Mouse (Mus musculus) adrenal gland (tissue): ENCODE results near the gene Tmbim6.

Source experiments
- intact Hi-C: fragments of 180-260 bp; cut with DNase I; formaldehyde crosslinking; loops from one replicate; pipeline ENCODE4 v1.15.1; 2025
- long read RNA-seq, 2 experiments: library from polyadenylated mRNA; unstranded; transcript quantifications; one replicate each; pipeline ENCODE4 v2.0.0; 2020; ENCODE audit warnings: borderline replicate concordance in 1 of 2; ENCODE audit not compliant: insufficient replicate concordance in 1 of 2

Gene Tmbim6
- long read RNA-seq, experiment 1, transcript Tmbim6-202 (10 exons, 944 nt), result minor isoform, 5 of 158 reads
- long read RNA-seq, experiment 1, transcript Tmbim6-201 (10 exons, 2,452 nt), result major isoform, 105 of 158 reads
- long read RNA-seq, experiment 1, partial matches to known transcripts, result 24 of 158 reads
- long read RNA-seq, experiment 1, other reads (novel, unspliced or antisense), result 22 of 158 reads
- long read RNA-seq, experiment 2, transcript Tmbim6-201 (10 exons, 2,452 nt), result major isoform, 84 of 117 reads
- long read RNA-seq, experiment 2, partial matches to known transcripts, result 13 of 117 reads
- long read RNA-seq, experiment 2, other reads (novel, unspliced or antisense), result 15 of 117 reads

DNA sequence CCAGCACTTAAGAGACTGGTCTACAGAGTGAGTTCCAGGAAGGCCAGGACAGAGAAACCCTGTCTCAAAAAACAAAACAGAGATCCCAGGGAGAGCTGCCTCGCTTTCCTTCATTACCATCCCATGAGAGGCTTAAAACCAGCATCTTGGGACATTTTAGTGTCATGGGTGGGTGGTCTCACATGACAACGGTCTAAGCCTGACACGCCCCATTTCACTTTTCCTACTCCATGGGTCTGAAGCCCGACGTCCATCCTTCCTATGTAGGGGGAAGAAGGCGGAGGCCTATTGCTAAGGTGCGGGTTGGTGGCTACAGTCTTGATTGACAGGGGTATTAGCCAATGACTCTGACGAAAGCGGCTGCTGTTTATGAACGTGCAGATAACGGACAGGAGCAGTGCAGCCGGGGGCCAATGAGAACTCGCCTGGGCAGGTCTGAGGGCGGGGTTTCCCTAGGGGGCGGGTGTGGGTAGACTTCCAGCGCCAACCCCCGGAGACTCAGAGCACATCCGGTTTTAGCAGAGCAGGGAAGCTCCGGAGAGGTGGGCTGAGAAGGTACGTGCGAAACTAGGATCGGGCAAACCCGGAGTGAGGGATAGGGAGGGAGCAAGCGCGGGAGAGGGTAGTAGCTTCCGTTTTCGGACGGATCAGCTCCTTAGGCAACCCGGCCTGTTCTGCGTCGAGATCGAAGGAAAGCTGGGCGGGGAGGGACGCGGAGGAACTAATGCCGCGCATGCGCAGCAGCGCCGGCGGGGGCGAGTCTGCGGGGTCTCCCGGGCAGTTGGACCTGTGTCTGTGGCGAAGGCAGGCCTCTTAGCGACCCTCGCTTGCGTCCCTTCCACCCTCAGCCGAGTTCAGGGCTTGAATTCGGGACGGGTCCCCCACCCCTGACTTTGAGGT, at the start of gene Tmbim6:
Gene Tmbim6, plus strand, starts transcription at position 397 of the 900 bp plus-strand sequence.
- intact Hi-C loops, result no loop called here

DNA sequence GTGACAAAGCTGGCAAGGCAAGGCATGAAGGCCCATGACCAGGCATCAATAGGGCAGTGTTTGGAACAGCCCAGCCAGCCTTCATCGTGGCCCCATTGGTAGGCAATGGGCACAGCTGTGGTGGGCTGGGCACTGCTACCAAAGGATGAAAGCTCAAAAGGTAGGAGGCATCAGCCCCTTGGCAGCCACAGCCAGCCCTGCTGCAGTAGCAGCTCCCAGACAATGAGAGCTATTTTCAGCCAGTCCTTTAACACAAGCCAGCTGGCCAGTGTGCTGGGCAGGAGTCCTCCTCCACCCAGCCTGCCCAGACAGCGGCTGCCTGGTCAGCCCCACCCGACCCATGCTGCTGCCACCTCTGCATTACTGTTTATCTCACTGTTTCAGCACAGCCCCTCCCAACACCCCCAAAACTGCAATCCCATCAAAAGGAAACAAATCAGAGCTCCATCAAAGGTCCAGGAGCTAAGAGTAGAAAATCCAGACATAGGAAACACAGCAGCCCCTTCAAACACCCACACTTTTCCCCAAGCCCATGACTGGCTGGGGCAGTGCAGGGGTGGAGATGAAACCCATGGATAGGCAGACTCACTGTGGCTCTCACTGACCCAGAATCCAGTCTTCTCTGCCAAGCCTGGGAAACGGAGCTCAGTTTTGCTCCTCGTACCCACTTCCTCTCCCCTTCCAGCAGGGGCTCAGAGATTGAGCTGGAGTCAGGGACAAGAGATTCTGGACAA, 49.1 kb upstream of the Tmbim6 start:
- intact Hi-C loops, result no loop called here

DNA sequence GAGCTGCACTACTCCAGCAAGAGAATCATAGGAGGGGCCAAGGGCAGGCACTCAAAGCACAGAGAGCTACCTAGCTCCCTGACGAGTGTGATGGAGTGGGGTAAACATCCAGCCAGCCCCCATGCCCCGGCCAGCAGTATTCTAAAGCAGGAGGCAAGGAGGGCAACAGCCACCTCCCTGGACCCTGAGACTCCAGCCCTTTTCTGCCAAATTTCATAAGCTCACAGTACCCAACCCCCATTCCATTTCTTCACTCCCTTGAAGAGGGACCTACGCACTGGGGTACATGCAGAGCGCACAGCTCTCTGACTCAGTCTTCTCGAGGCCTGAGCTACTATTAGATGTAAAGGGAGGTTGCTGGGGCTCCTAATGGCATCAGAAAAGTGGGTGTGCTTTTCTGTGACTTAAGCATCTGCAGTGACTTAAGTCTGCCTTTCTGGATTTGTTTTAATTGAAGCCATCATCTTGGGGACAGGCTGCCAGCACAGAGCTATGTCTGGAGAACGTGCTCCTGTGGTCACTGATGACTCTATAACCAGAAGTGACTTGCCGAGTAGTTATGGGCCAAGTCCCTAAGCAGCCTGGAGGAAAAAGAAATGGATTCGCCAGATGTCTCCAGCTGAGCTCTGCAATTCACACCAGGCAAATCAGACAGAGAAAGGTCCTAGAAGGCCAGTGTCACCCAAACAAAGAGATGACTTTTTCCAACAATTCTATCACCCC, 48.4 kb upstream of the Tmbim6 start:
- intact Hi-C loops, result no loop called here

DNA sequence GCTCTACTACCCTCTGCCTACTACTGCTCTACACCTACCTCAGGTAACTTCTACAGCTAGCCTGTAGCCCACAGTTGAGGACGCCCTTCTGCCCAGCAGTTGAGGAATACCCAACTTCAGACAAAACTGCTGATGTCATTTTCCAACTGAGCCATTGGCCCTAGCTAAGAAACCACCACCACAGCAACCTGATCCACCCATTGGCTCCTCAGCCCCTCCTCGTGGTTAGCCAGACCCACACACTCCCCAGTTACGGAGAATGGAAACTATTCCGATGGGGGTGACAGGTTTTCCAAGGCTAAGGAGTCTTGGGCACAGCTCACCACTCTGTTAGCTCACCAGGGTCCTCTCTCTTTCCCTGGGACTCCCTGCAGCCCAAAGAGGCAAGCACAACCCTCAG, 47.7 kb upstream of the Tmbim6 start:
- intact Hi-C loops, result no loop called here

DNA sequence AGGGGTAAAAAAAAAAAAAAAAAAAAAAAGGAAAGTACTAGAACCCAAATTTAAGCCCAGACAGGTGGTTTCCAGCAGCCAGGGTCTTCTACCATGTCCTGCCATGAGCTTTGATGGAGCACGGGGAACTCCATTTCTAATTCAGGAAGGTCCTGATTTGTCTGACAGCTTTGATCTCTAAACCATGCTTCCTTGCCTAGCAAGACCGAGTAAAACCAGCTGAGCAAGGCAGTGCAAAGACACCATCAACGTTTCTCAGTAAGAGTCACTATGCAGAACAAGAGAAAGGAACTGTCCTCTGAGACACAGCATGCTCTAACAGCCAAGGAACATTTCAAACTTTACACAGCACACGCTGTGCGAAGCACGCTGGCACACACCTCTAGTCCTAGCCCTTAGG, 41.1 kb upstream of the Tmbim6 start:
- intact Hi-C loops, result no loop called here

DNA sequence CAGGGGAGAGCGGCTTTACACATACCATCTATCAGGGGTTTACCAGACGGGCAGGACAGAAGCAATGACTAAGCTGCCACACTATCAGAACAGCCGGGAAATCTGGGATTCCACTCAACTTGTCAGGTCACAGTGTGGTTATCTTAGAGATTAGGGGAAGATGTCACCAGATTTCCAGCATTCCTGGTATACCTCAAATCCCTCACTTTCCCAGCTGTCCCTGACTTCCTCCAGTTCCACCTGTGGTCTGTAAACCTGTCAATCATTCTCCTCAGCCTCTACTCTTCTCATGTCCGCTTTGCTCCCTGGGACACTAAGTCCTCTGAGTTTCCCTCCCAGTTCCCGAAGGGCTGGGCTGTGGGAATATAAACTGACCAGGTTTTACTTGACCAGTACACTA, 40.4 kb upstream of the Tmbim6 start:
- intact Hi-C loops, result no loop called here

DNA sequence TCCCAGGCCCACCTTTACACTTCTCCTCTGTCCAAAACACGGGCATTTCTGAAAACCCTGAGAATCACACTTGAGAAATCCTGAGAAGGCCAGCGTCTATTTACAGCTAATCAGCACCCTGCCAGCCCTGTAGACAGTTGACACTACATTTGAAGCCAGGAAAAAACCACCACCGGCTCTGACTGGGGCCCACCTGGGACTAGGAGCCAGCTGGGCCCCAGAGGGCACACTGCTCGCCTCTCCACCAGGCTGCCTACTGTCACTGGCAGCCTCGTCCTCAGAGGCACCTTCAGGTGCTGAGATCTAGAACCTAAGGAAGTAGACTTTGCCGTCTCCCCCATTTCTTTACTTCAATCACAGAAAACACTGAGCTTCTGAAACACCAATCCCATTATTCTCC, 37.0 kb upstream of the Tmbim6 start:
- intact Hi-C loops, result no loop called here

DNA sequence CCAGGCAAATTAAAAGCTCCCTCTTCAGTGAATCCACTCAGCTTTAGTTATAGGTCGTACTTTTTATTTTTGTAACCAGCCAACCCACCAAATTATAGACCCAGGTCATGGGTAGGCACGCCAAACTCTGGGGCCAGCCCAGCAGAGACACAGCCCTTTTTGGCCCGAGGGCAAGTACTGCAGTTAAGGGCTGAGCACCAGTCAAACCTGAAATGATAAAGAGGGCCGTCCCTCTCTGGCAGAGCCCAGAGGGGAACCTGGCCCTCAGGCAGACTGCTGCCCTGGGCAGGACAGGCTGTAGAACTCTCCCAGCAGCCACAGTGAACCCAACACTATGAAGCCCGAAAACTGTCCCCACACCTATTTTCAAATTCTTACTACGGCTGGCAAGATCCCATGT, 36.2 kb upstream of the Tmbim6 start:
- intact Hi-C loops, result no loop called here

DNA sequence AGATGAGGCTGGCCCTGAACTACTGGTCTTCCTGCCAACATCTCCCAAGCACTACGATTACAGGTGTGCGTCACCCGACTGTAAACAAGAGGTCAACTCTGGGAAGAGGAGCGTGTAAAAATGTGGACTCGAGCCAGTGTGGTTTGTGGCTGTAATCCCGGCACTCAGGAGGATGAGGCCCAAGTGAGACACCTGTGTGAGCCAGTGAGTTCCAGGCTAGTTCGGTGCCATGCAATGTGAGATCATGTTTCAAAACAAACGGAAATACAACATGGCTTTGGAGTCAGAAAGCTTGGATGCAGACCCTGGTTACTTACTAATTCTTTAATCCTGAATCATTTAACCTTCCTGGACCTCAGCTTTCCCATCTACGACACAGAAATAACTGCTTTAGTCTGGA, 33.7 kb upstream of the Tmbim6 start:
- intact Hi-C loops, result no loop called here

DNA sequence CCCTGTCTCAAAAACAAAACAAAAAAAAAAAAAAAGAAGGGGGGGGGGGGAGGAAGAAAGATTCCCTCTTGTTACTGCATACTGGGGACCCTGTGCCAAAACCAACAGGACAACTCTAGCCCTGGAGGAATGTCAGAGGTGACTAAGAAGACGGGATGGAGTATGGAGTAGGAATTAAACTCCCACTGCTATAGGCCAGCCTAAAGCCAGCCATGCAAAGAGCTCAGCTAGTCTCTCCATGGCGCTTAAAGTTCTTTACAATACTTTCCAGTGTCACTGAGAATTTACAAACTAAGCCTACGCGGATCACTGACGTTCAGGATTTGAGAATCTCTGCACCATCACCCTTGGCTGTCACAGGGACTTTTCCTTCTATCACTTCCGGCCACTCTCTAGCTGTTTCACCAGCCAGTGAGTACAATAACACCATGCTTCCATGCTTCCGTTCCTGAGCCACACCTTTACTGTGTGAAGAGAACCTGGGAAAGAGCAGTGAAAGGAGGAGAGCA, 28.6 kb upstream of the Tmbim6 start:
- intact Hi-C loops, result no loop called here

DNA sequence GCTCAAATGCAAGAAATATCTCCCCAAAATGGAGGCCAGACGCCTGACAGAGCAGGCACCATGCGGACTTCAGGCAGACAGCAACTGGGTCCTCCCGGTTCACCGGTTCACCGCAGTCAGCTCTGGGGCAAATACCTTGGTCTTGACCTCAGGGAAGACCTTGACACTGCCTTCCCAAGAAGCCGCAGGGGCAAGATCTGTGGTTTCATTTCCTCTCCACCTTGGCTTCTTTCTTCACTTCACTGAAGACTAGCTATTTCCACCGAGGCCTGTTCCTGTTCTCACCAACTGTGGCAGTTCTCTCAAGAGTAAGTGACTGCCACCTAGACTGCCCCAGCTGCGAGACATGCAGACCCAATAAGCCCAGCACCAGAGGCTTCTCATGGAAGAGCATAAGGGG, 27.8 kb upstream of the Tmbim6 start:
- intact Hi-C loops, result loop anchor here (5.0 kb wide), 1 partner anchor 33 kb away; no protein-coding TSS in a partner anchor

DNA sequence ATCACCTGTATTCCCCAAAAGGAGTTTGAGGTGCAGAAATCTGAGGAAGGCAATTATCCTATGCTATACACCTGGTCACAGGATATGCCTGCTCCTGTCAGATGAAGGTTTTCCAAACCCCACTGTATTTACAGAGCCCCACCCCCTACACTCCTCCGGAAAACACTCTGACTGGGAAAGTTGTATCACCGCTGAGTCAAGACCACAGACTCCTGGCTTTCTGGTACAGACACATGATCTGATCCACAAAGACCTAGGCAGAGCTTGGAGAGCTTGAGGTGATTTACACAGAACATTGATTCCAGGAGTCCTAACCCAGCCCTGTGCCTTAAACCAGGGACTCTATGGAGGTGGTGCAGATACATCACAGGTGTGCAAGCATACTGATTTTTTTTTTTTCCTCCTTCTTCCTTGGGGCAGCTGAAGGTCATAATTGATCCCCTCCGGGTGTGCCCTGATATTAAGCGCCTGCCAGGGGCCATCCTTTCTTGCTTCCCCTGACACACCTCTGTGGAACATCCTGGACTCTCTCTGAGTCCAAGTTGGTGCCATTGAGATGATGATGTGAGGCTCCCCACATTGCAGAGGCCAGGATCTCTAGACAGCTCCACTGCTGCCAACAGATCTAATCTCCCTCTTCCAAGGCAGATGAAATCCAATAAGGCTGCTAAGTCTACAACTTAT, 24.0 kb upstream of the Tmbim6 start:
- intact Hi-C loops, result loop anchor here (5.0 kb wide), 1 partner anchor 36 kb away; no protein-coding TSS in a partner anchor

DNA sequence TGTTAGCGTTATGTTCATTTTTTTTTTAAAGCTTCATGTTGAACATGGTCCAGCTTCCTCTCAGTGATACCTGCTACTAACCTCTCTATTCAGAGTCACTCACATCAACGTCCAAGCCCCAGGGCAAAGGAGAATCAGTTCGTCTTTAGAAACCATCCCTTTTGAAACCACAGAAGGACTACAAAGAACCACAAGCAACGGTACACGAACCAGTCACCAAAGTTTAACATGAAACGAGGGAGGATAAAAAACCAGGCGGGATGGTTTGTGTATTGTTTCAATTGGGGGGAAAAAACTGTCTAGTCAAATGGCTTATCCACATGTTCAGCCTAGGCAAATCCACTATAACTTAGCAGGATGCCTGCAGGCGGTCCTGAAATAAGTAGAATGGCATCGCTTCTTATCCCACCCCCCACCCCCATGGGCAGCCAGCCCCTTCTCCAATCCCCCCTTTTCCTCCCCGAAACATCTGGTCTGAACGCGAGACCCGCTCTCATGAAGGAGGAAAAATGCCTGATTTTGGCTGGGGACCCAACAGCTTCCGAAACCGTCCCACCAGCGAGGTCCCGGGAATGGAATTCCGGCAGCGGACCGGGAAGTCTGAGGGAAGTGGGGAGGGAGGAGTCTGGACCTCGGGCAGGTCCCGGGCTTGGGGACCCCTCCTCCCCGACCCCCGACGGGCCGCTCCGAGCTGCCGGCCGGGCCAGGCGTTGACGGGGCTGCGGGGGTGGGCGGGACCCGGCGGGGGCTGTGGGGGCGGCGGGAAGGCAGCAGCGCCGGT, 23.1 kb upstream of the Tmbim6 start:
- intact Hi-C loops, result loop anchor here (5.0 kb wide), 1 partner anchor 37 kb away; no protein-coding TSS in a partner anchor

DNA sequence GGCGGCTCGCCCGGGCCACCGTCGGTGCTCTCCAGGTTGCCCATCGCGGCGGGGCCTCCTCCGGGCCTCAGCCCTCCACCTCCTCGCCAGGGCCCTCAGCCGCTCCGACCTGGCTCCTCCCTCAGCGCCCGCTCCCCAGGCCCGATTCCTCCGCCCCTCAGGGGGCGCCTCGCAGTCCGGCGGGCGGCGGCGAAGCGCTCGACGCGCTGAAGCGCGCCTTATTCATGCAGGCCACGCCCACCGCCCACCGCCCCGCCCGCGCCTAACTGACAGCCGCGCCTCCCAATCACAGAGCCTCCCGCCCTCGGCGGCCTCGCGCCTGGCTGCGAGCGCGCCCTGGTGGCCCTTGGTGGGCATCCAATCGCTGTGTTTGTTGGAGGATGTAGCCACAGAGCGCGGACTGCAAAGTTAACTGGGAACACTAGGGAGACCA, 22.4 kb upstream of the Tmbim6 start, which contains the start of gene Fmnl3:
Gene Fmnl3, minus strand, starts transcription at position 224 of the 433 bp plus-strand sequence.
- intact Hi-C loops, result no loop called here

DNA sequence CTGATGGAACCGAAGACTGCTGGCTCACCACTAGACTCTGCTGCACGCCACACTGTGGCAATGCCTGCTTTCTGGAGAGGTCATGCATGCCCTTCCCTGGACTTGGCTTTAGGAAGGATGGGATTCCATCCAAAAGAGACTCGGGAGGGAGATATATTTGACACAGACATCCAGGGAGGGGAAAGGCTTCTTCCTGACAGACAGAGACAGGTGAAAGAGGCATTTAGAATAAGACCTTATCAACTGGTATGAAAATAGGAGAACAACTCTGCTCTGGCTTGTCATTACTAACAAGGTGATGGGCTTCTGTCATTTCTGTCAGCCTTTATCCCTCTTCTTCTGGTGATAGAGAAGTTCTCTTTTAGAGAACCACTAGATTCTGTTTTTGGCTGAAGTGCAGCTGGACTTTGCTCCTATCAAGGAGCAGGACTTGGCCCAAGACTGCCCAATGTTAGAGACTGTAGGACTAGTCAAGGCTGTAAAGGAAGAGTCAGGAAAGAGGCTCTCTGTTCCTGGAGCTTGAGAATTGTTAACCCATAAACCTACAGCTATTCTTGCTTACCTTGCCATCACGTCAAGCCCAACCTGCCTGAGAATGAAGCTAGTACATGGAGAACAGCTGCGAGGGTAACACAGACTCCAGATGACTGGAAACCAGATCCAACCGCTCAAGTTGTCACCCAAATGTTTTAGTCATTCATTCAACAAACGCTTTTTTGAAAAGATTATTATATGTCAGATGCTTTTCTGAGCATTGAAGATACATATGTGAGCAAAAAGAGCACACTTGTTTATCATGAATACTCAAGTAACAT, 20.9 kb upstream of the Tmbim6 start:
- intact Hi-C loops, result no loop called here

DNA sequence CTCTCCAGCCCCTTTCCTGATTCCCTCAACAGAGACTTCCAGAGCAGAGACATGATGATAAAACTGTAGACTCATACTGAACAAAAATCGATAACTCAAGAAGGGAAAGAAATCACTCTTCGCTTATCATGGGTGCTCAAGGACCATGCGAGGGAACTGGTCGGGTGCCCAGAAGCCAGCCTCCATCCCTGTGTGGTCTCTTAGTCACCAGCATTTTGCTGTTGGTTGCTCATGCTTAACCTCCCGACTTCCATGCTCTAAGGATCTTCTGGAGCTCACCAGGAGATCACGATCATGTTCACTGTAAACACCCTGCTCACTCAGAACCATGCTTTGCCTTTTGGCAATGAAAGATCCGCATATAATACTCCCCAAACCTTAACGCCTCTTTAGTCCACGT, 19.9 kb upstream of the Tmbim6 start:
- intact Hi-C loops, result no loop called here

DNA sequence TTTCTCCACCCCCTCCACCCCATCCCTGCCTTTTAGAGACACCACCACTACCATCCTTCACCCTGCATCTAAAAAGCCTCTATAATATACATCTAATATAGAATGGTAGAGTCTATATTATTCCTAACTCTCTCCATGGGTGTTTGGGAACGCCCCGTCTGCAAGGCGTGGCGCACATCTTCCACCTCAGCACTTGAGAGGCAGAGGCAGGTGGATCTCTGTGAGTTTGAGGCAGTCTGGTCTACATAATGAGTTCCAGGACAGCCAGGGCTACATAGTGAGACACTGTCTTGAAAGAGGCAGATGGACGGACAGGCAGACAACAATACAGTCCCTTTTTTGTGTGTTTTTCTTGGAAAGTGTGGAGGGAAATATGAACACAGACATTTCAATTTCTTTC, 17.6 kb upstream of the Tmbim6 start:
- intact Hi-C loops, result no loop called here

DNA sequence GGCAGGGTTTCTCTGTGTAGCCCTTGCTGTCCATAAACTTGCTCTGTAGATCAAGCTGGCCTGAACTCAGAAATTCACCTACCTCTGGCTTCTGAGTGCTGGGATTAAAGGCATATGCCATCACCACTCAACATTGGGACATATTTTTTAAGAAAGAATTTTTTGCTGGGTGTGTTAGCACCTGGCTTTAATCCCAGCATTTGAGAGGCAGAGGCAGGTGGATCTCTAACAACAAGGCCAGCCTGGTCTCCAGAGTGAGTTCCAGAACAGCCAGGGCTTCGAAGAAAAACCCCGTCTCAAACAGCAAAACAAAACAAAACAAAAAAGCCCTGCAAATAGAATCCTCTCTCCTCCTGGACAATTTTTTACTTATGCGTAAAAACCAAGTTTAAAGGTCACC, 17.1 kb upstream of the Tmbim6 start:
- intact Hi-C loops, result no loop called here
